Mouse (Mus musculus) liver, embryonic 18 days (tissue): ENCODE data around the gene Nr1h2. TPM values are rescaled to one million over a fixed set of nuclear protein-coding genes. Genes with fewer than 3 reads are reported as not detected.

Experiments
- polyA plus RNA-seq: library from polyadenylated mRNA; depleted of rRNA; stranded (reverse); fragments of >200 nt; gene quantifications from 2 replicates; pipeline ENCODE4 v1.2.3, GENCODE M21; 2012; rRNA removed

The Nr1h2 gene
- polyA plus RNA-seq, result 32.8 and 37.0 TPM in 2 replicates

GRCm38 (mm10) chr7:44553826-44554225 is at the start of gene Nr1h2:
Gene Nr1h2, minus strand, starts transcription at chr7:44553951.

DNA sequence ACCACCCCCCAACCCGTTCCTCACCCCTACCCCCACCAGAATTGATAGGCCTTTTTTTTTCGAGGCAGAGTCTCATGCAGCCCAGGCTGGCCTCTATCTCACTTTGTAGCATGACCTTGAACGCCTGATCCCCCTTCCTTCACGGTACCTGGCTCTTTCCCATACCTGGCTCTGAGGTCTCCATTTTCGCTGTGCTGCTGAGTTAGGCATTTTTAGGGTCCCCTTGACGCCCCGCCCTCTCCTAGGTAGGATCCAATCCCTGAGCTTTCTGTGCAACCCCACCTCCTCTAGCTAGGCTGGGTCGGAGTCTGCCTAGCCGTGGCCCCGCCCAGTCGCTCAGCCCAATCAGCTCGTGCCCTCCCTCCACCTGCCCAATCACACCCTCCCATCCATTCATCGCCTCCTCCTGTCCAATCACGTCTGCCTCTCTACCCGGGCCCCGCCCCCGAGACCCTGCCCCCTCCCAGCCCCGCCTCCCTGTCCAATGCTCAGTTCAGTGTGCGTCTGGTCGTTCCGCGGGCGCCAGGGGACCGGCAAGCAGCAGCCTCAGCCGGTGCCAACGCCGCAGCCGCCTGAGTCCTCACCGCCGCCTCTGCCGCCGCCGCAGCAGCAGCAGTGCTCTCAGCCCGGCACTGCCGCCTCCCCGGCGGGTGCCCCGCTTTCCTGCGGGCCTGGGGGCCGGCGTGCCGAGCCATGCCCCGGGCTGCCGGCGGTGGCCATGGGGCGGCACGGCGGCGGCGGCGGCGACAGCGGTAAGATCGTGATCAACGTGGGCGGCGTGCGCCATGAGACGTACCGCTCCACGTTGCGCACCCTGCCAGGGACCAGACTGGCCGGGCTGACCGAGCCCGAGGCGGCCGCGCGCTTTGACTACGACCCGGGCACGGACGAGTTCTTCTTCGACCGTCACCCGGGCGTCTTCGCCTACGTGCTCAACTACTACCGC is 36.9 kb upstream of the Nr1h2 start, which contains the start of gene Kcnc3:
Kcnc3 (plus strand) TSS at position 263 of the 946 bp plus-strand sequence.

GRCm38 (mm10) chr7:44572213-44572701 is 18.5 kb upstream of the Nr1h2 start, which contains the start of gene Napsa:
Gene Napsa, plus strand, starts transcription at chr7:44572380.

DNA sequence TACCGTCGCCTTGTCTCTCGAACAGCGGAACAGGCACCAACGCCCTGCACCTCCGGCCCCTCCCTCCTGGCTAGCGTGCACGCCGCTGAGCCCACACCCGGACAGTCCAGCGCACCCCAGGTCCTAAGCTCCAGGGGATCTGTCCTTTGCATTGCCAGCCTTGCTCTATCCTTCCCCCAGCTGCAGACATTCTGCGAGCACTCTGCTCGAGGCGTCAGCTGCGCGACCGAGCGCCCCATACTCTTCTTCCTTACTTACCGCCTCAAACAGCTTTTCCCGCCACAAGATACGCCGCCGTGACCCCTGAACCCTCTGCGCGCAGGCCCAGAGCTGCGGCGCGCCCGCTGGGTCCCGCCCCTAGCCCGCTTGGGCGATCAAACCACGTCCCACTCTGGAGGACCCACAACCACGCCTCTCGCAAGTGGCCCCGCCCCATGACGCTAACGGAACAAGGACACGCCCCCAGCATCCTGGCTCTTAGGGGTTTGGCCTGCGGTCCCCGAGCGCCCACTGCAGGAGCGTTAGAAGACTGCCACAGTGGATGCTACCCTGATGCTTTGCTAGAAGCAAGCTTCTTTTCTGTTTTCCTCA is 5.2 kb downstream of the Nr1h2 start, which contains the start of gene Pold1:
Pold1 (minus strand) TSS at position 353 of the 591 bp plus-strand sequence.

DNA sequence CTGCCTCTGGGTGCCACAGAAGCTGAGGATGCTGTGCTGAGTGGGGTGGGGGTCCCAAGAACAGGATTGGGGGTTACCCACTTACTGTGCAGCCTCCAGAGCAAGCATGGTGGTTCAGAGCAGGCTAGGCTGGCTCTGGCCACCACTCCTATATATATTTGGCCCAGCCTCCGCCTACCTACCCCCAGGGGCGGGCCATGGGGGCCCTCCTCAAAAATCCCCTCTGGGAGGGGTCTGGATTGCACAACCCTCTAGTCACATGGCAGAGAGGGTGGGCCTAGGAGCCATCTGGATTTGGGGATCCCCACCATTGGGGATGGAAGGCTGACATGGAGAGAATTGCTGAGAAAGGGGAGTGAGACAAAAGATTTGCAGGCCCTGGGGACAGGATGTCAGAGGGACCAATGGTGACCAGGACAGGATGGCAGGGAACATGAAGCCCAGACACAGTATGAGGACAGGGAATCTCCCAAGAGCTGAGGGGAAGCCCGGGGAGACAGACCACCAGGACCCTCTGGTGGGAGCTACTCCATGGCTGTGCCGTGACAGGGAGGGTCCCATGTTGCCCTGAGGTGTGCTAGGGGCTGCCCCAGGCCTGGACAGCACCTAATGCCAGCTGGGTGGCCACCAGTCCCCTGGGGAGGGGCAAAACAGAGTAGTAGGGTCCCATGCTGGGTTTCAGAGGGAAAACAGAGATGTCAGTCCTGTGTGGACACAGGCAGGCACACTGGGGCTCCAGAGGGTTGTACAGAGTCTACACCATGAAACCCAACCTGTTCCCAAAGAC is 21.6 kb downstream of the Nr1h2 start, which contains the start of gene Spib:
Spib (minus strand) TSS at position 126 of the 787 bp plus-strand sequence.

GRCm38 (mm10) chr7:44524502-44524901 is 29.2 kb downstream of the Nr1h2 start, which contains the start of gene Mybpc2:
Gene Mybpc2, minus strand, starts transcription at chr7:44524656.

Other genes with a start within 250 kb of the Nr1h2 start
- 0.78 and 0.94 TPM in 2 replicates for gene Clec11a, start 247.0 kb downstream of the Nr1h2 start, polyA plus RNA-seq
- gene Shank1, start 243.7 kb downstream of the Nr1h2 start, polyA plus RNA-seq, result 0.02 and 0.04 TPM in 2 replicates
- gene Syt3, start 169.8 kb downstream of the Nr1h2 start, polyA plus RNA-seq, result 0.02 and 0.04 TPM in 2 replicates
- 0.19 and 0.22 TPM in 2 replicates for gene 1700008O03Rik, start 168.1 kb downstream of the Nr1h2 start, polyA plus RNA-seq
- 0.02 TPM in 1 of 2 replicates, not detected in the other for gene Lrrc4b, start 124.9 kb downstream of the Nr1h2 start, polyA plus RNA-seq
- 52.0 and 53.0 TPM in 2 replicates for gene Aspdh, start 88.6 kb downstream of the Nr1h2 start, polyA plus RNA-seq
- gene Josd2, start 86.0 kb downstream of the Nr1h2 start, polyA plus RNA-seq, result 121 and 139 TPM in 2 replicates
- 45.3 and 47.9 TPM in 2 replicates for gene Emc10, start 57.4 kb downstream of the Nr1h2 start, polyA plus RNA-seq
- gene Fam71e1, start 57.4 kb downstream of the Nr1h2 start, polyA plus RNA-seq, result 1.9 and 2.3 TPM in 2 replicates
- 0.13 and 0.14 TPM in 2 replicates for gene Mybpc2, start 29.3 kb downstream of the Nr1h2 start, polyA plus RNA-seq
- gene Spib, start 21.9 kb downstream of the Nr1h2 start, polyA plus RNA-seq, result 4.1 and 5.5 TPM in 2 replicates
- gene Pold1, start 5.1 kb downstream of the Nr1h2 start, polyA plus RNA-seq, result 24.7 and 28.8 TPM in 2 replicates
- 12.1 and 13.7 TPM in 2 replicates for gene Napsa, start 18.4 kb upstream of the Nr1h2 start, polyA plus RNA-seq
- gene Kcnc3, start 36.7 kb upstream of the Nr1h2 start, polyA plus RNA-seq, result 0.36 TPM in 2 replicates
- gene Myh14, start 116.9 kb upstream of the Nr1h2 start, polyA plus RNA-seq, result 0.77 and 0.95 TPM in 2 replicates
- not detected in 2 replicates for gene Izumo2, start 154.8 kb upstream of the Nr1h2 start, polyA plus RNA-seq
- gene Vrk3, start 194.5 kb upstream of the Nr1h2 start, polyA plus RNA-seq, result 18.9 and 21.4 TPM in 2 replicates
- gene Zfp473, start 197.1 kb upstream of the Nr1h2 start, polyA plus RNA-seq, result 0.48 and 0.58 TPM in 2 replicates